Mouse (Mus musculus): ENCODE results near the gene Dzip3. TPM values are rescaled to one million over a fixed set of nuclear protein-coding genes. Genes with fewer than 3 reads are reported as not detected.

Dzip3 gene
- polyA plus RNA-seq, 1 experiment = 3.1 TPM

- H3K4me1 ChIP-seq (ENCODE audit: control insufficient read depth, insufficient read depth, insufficient read length, low read length) = no peaks in the 10 kb centered on the region
- no peak overlapping the region for H3K27ac ChIP-seq (replicated peaks; ENCODE audit: low read depth, low read length)
- no peak overlapping the region for H3K4me3 ChIP-seq (ENCODE audit: insufficient read depth, low read depth, low read length)
These were observed 52.2 kb downstream of the Dzip3 start for GRCm38 (mm10) chr16:48941805-48942204.

DNA sequence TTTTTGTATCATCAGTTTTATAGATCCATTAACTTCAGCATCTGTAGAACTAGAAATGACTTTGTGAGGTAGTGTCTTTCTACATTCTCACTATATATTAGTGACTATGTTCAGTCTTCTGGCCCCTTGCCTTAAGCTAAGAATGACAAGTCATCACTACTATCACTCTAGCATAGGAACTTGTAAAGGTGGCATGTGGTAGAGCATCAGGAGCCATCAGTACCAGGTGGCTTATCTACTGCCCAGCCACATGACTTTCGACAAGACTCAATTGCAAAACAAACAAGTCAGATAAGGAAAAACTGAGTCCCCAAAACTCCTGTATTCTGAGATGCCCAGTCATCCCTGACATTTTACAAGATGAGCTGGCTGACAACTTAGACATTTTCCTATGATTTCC is 70.2 kb downstream of the Dzip3 start:
- Histone ChIP-seq H3K4me1 (ENCODE audit: control insufficient read depth, insufficient read depth, insufficient read length, low read length) (no peaks in the 10 kb centered on the region), H3K4me3 (ENCODE audit: insufficient read depth, low read depth, low read length) (no peak overlapping the region), H3K27ac (replicated peaks; ENCODE audit: low read depth, low read length) (no peak overlapping the region)

DNA sequence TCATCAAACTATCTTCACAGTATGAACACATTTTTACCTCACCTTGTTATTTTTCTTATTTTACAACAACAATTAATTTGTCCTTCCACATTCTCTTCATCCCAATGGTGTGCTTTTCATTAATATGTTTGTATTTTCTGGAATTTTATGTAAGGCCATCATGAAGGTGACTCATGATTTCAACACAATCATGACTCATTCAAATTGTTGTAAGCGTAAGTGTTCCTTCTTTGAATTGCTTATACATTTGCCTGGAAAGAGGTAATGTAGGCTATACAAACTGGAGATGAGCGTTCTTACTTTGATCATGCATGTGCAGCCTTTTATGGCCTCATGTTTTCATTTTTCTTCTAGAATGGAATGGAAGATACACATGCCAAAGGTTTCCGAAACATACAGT is 80.8 kb downstream of the Dzip3 start:
- H3K4me3 ChIP-seq (ENCODE audit: insufficient read depth, low read depth, low read length) = no peak overlapping the region
- H3K4me1 ChIP-seq (ENCODE audit: control insufficient read depth, insufficient read depth, insufficient read length, low read length) = no peaks in the 10 kb centered on the region
- no peak overlapping the region for H3K27ac ChIP-seq (replicated peaks; ENCODE audit: low read depth, low read length)

DNA sequence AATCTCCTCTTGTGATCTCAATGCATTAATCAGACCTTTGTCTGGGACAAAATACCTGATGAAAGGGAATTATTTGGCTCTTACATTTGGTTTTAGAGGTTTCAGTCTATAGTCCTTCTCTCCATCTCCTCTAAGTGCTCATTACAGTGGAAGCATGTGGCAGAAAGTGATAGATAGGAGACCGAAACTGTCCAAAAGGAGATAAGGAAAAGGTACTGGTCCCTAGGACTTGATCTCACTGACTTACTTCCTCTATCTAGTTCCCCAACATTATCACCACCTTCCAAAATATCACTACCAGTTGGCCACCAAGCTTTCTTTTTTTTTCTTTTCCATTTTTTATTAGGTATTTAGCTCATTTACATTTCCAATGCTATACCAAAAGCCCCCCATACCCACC is 82.8 kb downstream of the Dzip3 start:
- Histone ChIP-seq H3K27ac (replicated peaks; ENCODE audit: low read depth, low read length) (no peak overlapping the region), H3K4me1 (ENCODE audit: control insufficient read depth, insufficient read depth, insufficient read length, low read length) (no peaks in the 10 kb centered on the region)

GRCm38 (mm10) chr16:48899868-48900267 is 94.1 kb downstream of the Dzip3 start:
- Histone ChIP-seq H3K4me1 (ENCODE audit: control insufficient read depth, insufficient read depth, insufficient read length, low read length) (no peaks in the 10 kb centered on the region), H3K4me3 (ENCODE audit: insufficient read depth, low read depth, low read length) (no peak overlapping the region), H3K27ac (replicated peaks; ENCODE audit: low read depth, low read length) (no peak overlapping the region)

More for the DNA sequence above, 82.8 kb downstream of the Dzip3 start:
- no peak overlapping the region for H3K4me3 ChIP-seq (ENCODE audit: insufficient read depth, low read depth, low read length)

- Histone ChIP-seq H3K27ac (replicated peaks; ENCODE audit: low read depth, low read length) (no peak overlapping the region), H3K4me1 (ENCODE audit: control insufficient read depth, insufficient read depth, insufficient read length, low read length) (no peaks in the 10 kb centered on the region), H3K4me3 (ENCODE audit: insufficient read depth, low read depth, low read length) (no peak overlapping the region)
These were observed 103.2 kb downstream of the Dzip3 start for GRCm38 (mm10) chr16:48890733-48891132.

Other genes with a start within 250 kb of the Dzip3 start
- not detected in 2 replicates for gene Trat1, start 222.1 kb downstream of the Dzip3 start, polyA plus RNA-seq (2012; ENCODE audit: insufficient read depth, insufficient read length, missing spikeins)
- gene Retnlb, start 177.3 kb downstream of the Dzip3 start, polyA plus RNA-seq (2012; ENCODE audit: insufficient read depth, insufficient read length, missing spikeins) = not detected in 2 replicates
- 83.1 and 273 TPM in 2 replicates for gene Retnla, start 151.6 kb downstream of the Dzip3 start, polyA plus RNA-seq (2012; ENCODE audit: insufficient read depth, insufficient read length, missing spikeins)
- gene Retnlg, start 121.5 kb downstream of the Dzip3 start, polyA plus RNA-seq (2012; ENCODE audit: insufficient read depth, insufficient read length, missing spikeins) = 3.5 TPM in 1 of 2 replicates, not detected in the other
- 0.75 and 1.6 TPM in 2 replicates for gene Cip2a, start within 50 bp of the Dzip3 start, polyA plus RNA-seq (2012; ENCODE audit: insufficient read depth, insufficient read length, missing spikeins)
- not detected in 2 replicates for gene Myh15, start 63.3 kb upstream of the Dzip3 start, polyA plus RNA-seq (2012; ENCODE audit: insufficient read depth, insufficient read length, missing spikeins)

Measured in brown adipose tissue, adult 24 weeks (tissue).